Mouse (Mus musculus): ENCODE measurements around the gene Rnaseh2c. TPM values are rescaled to one million over a fixed set of nuclear protein-coding genes. Genes with fewer than 3 reads are reported as not detected.

The Rnaseh2c gene
- total RNA-seq, 1 experiment from 2014 or later = 65.1 TPM

DNA sequence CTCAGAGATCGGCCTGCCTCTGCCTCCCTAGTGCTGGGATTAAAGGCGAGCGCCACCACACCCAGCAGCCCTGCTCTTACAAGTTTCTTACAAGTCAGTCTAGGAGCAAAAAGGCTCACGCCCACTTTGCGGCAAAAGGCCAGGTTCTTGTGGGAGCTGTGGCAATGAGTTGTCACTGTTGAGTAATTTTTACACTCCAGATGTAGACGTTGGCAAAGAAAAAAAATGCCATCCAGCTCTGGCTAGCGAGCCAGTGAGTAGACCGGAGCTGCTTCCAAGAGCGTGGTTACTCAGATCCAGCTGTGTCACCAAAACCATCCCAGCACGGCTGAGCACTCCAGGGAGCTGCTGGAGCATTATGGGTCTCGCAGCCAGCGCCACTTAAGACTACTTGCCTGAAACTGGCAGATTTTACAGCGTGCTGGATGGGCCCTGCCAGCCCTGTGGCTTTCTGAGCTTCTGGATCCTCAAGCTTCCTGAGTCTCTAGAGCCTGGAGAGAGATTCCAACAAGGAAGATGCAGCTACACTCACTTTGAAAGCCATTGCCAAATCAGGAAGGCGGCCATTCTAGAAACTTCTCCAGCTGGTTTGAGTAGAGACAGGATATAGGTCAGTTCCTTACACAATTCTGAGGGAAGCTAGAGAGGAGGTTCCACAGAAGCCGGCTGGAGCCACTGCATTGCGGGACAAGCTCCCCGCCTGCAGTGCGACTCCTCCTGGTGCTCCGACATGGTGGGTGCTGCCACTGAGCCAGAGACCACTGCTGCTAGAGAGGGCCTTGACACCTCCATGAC is 29.1 kb upstream of the Rnaseh2c start:
- ATAC-seq (replicated peaks; ENCODE audit: low read depth, poor library complexity, severe bottlenecking) = peak; percentile 30

DNA sequence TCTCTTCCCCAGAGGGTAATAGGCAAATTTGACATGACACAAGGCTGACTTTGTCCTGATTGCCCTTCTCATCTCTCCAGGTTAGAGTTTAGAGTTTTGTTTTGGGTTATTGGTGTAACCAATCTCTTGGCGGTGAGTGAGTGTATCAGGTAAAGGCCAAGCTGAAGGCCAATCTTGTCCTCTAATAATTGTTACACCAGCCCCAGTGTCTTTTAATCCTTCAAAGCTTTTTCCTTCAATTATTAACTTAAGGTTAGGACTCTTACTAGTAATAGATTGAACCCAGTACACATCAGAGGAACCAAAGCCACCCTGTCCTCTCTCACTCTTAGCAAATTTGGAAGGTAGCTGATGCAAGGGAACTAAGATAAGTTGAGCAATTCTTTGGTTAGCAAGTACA is 26.3 kb upstream of the Rnaseh2c start:
- ATAC-seq (replicated peaks; ENCODE audit: low read depth, poor library complexity, severe bottlenecking) = no peak

DNA sequence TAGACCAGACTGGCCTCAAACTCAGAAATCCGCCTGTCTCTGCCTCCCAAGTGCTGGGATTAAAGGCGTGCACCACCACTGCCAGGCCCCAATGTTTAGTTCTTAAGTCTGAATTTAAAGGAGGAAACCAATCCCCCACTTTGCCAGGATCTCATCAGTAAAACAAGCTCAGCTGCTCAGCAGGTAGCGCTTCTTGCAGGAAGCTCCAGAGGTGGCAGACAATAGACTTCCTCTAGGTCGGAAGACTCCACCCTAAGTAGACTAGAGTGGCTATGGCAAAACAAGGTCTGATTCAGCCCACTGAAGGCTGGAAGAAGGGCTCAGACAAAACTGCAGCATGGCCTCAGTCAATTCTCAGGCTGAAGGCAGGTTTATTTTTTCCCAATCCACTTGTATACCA is 21.7 kb upstream of the Rnaseh2c start:
- ATAC-seq (replicated peaks; ENCODE audit: low read depth, poor library complexity, severe bottlenecking) = no peak

DNA sequence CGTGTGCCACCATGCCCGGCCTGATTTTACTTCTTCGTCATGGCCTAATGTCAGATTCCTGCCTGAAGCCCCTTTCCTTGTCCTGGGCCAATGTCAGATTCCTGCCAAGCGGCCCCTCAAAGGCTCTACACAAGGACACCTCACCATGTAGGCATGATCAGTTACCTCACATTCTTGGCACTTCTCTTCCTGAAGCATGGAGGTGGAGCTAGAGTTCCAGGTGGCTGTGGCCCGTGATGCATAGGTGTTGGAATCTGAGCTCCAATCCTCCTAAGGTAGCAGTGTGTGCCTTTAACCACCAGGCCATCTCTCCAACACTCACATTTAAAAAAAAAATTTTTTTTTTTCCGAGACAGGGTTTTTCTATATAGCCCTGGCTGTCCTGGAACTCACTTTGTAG is 20.9 kb upstream of the Rnaseh2c start:
- no peak for ATAC-seq (replicated peaks; ENCODE audit: low read depth, poor library complexity, severe bottlenecking)

DNA sequence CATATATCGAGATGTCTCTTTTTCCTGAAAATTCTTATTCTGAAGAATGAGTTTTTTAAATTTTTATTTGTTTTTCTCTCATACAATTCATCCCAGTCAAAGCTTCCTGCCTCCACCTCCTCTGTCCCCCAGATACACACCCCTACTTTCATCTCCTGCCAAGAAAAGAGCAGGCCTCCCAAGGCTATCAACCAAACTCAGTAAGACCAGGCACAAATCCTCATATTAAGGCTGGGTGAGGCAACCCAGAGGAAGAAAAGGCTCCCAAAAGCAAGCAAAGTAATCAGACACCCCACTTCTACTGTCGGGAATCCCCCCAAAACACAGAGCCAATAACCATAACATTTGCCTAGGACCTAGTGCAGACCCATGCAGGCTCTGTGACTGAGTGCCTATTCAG is 19.7 kb upstream of the Rnaseh2c start:
- ATAC-seq (replicated peaks; ENCODE audit: low read depth, poor library complexity, severe bottlenecking) = no peak

DNA sequence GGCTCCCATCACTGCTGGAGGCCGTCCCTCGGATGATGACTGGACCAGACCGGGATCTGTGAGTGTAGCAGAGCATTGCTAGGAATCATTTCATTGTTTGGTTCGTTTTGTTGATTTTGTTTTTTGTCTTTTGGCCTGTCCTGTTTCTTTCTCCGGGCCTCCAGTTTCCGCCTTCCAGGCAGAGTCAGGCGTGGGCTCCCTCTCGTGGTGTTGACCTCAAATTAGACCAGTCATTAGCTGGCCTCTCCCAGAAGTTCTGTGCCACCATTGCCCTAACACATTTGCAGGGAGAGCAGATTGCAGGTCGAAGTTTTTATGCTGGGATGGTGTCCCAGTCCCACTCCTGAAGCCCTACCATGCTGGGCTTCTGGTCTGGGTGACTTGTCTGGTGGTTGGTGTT is 12.5 kb upstream of the Rnaseh2c start:
- ATAC-seq (replicated peaks; ENCODE audit: low read depth, poor library complexity, severe bottlenecking) = no peak

DNA sequence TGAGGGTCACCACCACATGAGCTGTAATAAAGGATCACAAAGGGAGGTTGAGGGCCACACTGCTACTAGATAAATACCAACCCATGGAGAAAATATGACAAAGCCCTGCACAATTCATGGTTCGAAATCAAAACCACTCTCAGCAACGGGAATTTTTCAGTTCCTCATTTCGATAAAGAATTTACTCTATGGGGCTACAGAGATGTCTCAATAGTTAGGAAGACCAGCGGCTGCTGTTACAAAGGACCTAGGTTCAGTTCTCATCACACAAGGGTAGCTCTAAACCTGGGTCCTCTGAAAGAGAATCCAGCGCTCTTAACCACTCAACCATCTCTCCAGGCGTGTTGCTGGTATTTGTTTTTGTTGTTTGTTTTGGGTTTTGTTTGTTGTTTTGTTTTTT is 9.8 kb upstream of the Rnaseh2c start:
- ATAC-seq (replicated peaks; ENCODE audit: low read depth, poor library complexity, severe bottlenecking) = no peak

DNA sequence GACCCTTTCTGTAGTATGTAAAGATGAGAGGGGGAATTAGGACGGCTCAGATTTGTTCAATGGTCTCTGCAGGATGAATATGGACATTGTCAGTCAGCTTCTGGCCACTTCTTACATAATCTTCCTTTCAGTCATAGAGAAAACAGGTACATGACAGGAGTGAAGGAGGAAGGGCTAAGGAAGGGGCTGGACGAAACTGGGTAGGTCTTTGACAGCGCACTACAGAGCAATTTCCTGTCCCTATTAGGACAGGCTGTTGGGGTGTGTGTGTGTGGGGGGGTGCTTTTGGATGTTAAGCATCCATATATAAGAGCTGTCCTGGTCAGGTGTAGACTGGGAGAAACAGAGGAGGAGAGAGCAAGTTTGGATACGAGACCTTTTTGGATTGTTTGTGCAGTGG is 2.4 kb upstream of the Rnaseh2c start:
- ATAC-seq (replicated peaks; ENCODE audit: low read depth, poor library complexity, severe bottlenecking) = no peak

DNA sequence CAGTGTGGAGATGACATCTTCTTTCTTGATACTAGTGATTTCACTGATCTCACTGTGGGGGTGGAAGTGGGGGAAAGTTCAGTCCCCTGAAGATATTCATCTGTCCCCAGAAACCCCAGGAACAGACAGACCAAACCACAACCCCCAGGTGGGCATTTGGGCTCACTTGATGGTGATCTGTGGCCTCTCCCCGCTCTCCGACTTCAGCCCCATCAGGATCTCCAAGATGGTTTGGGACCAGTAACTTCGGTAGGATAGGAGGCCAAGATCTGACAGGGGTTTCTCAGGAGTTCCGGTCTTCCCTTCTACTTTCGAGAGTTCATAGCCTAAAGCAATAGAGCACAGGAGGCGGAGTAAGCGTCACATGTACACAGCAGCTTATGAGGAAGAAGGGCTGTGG is 2.0 kb downstream of the Rnaseh2c start:
- no peak for ATAC-seq (replicated peaks; ENCODE audit: low read depth, poor library complexity, severe bottlenecking)

DNA sequence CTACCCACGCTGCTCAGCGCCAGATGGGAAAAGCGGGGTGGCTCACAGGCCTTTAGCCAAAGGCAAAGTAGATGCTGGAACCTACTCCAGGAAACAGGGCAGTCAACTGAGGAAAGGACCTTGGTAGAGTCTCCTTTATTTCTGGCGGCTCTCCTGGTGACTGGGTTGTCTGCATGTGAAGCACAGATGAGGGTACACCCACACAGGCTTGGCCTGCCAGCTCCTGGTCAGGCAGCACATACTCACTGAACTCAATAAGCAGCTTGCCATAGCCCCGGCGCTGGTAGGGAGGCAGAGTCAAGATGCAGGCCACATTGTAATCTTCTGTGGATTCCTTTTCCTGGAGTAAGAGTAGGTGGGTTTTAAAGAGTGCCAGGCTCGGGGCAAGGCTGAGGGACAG is 3.5 kb downstream of the Rnaseh2c start:
- ATAC-seq (replicated peaks; ENCODE audit: low read depth, poor library complexity, severe bottlenecking) = no peak

DNA sequence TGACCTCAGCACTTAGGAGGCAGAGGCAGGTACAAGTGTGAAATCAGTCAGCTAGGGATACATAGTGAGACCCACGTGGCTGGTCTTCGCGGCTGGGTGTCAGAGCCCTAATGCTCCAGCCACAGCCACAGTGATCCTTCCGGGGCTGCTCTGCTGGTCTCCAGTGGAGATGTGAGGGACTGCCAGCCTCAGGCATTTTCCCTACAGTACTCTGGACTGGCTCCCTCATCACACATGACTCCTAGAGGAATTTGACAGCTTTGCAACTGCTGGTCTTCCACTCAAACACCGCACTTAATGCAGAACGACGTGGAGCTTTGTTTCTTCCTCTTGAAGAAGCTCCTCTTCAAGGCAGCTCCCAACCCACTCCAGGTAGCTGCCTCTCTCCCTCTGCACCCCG is 4.5 kb downstream of the Rnaseh2c start:
- no peak for ATAC-seq (replicated peaks; ENCODE audit: low read depth, poor library complexity, severe bottlenecking)

DNA sequence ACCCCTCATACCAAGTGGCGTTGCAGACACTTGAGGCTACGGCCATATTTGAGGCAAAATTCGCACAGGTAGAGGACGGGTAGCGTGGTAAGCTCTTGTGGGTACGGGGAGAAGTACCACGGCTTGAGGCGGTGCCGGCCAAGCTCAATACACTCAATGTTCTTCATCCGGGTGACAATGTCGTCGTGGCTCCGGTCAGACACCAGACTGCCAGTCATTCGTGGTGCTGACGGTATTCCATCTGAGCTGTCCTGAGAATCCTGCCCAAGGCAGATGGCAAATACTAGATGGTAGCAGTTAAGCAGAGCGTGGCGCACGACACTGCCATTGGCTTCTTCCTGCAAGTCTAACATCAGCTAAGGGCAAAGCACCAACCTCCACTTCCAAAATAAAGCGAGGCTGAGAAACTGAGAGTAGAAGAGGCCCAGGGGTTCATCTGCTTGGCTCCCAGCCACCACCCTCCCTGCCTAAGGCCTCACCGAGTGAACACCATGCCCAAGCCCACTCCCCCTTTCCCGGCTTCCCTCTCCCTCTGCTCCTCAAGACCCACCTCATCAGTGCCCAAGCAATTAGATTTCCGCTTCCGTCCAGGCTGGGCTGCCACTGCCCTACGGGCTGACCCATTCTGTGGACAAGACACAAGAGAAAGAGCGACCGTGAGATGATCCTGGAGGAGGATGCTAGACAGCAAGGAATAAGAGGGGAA is 6.2 kb downstream of the Rnaseh2c start:
- ATAC-seq (replicated peaks; ENCODE audit: low read depth, poor library complexity, severe bottlenecking) = no peak

DNA sequence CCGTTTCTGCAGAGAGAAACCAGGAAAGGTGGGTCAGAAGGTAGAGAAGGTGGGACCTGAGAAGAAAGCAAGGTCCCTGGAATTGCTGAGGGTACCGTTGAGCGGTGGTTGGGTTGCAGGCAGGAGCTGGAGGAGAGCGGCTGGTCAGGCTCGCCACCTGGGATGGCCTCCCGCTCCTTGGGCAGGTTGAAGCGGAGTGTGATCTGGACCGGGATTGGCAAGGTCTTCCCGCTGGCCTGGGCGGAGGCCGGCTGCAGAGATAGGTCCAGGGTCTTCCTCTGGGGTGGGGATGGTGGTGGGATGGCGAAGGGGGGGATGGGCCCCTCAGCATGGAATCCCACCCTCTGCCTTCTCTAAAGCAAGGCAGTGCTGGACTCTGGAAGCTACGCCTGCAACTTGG is 7.0 kb downstream of the Rnaseh2c start:
- no peak for ATAC-seq (replicated peaks; ENCODE audit: low read depth, poor library complexity, severe bottlenecking)

DNA sequence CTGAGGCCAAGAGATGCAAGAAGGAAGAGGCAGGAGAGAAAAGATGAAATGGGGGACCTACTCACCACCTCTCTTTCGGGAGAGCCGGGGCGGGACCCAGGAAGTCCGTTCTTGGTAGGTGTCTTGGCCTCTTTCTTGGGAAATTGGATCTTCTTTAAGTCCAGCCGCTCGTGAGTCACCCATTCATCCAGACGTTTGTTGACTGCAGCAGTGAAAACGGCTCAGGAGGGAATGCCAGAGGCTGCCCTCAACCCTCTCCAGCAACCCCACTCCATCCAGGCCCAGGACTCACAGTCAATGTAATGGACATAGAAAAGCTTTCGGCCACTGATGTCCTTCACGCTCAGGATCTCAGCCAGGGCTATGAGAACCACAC is 7.5 kb downstream of the Rnaseh2c start:
- ATAC-seq (replicated peaks; ENCODE audit: low read depth, poor library complexity, severe bottlenecking) = no peak

DNA sequence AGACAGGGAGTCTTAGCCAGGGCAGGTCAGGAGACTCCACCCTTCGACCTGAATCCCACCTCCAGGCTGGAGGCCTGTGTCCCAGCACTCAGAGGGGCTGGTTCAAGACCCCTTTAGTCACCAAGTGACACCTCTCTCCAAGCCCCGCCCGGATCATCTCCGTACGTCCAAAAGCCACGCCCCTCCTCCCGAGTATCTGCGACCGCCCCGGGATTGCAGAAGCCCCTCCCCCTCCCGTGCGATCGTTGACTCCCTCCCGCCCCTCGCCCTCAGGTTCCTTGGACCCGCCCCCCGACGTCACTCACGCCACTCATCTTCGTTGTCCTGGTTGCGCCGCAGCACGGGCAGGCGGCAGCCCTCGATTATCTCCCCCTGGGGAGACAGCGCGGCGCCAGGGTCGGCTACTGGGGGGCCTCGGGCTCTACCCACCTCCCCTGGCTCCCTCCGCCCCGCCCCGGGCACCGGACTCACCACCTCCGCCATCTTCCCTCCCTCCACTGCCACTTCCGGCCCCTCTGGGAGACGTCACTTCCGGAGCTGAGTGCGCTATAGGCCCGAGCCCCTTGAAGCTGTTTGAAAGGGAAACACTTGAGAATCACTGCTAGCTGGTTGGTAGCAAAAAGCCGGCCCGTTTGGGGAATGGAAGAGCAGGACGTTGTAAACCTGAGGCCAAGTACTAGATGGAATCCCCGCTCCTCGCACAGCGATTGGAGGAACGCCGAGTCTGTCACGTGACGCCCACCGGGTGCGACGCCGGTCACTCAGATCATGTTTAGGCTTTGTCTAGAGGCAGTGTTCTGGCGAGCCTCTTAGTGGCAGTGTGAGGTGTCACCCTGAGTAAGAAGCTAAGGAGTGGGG is 8.1 kb downstream of the Rnaseh2c start, which contains the start of gene Kat5:
Kat5 (minus strand) TSS at position 691 of the 858 bp plus-strand sequence.
- ATAC-seq (replicated peaks; ENCODE audit: low read depth, poor library complexity, severe bottlenecking) = peak; percentile 72

DNA sequence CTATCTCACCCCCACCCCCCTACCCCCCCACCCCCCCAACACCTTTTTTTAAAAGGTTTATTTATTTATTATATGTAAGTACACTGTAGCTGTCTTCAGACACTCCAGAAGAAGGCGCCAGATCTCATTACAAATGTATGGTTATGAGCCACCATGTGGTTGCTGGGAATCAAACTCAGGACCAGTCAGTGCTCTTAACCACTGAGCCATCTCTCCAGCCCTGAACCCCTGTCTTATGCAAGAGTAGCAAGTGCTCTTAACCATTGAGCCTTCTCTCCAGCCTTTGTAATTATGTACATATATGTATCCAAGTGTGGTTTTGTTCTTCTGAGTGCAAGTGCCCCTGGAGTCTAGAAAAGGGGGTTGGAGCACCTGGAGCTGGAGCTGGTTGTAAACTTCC is 10.3 kb downstream of the Rnaseh2c start:
- ATAC-seq (replicated peaks; ENCODE audit: low read depth, poor library complexity, severe bottlenecking) = no peak

DNA sequence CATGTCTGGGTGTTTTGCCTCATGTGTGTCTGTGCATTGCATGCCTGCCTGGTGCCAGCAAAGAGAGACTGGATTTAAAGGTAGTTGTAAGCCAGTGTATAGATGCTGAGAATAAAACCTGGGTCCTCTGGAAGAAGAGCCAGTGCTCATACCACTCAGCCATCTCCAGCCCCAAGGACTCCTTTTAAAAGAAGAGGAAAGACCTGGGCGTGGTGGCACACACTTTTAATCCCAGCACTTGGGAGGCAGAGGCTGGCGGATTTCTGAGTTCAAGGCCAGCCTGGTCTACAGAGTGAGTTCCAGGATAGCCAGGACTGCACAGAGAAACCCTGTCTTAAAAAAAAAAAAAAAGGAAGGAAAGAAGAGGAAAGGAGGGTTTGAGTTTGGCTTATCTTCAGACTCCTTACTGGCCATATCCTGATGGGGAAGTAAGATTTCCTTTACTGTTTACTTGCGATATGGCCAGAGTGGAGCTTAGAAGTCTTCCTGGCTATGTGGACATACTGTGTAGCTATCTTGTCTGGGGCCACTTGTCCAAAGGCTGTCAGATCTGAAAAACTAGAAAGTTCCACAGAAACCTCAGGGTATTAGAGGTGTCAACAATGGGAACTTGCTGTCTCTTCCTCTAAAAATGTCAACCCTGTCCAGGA is 11.2 kb downstream of the Rnaseh2c start:
- peak; percentile 46 for ATAC-seq (replicated peaks; ENCODE audit: low read depth, poor library complexity, severe bottlenecking)

DNA sequence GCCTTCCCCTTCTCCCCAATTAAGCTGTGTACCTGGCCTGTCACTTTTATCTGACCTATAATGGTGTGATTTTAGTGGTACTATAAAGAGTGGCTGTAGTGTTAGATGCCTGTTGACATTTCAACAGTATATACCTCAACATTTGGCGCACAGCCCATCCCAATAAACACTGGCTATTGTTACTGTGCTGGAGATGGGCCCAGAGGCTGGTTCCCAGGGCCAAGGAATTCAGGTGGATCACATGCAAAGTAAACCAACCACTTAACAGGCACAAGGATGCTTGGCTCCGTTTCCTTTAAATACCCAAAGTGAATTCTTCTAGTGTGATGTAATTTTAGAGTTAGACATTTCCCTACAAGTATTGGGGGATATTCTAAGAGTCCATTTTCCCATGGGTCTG is 13.3 kb downstream of the Rnaseh2c start:
- no peak for ATAC-seq (replicated peaks; ENCODE audit: low read depth, poor library complexity, severe bottlenecking)

DNA sequence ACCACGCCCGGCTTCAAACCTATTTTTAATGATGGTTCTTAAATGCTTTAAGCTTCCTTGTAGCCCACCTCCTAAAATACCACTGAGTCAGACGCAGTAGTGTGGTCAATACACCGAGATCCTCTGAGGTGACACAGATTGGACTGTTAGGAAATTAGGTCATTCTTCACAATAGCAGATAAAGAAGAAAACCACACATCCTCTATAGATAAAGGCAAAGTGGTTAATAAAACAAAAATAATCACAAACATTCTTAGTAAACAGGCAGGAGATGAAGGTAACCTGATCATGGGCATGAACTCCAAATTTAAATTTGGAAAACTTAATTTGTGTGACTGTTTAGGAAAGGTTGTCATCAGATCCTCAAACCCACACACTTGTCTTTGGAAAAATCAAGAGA is 18.3 kb downstream of the Rnaseh2c start:
- ATAC-seq (replicated peaks; ENCODE audit: low read depth, poor library complexity, severe bottlenecking) = no peak

DNA sequence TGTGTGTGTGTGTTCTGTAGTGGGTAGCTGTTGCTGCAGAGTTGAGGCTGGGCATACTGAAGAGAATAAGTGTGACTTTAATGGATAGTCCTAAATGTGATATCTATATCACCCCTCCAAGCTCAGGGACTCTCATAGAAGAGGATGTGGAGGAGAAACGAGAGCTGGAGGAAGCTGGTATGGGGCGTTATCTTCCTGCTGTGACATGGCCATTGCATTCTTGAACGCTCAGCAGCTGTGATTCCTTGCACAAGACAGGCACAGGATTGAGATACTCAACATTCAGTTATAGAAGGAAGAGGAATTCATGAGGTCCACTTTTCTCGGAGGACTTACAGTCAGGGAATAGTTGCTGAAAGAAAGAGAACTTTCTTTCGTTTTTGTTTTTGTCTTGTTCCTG is 20.2 kb downstream of the Rnaseh2c start:
- ATAC-seq (replicated peaks; ENCODE audit: low read depth, poor library complexity, severe bottlenecking) = no peak
